Mouse (Mus musculus) embryonic facial prominence, embryonic 15.5 days (tissue): Measurements from ENCODE around the gene Endou. TPM values are rescaled to one million over a fixed set of nuclear protein-coding genes. Genes with fewer than 3 reads are reported as not detected.

Experiments
- ATAC-seq: fragments of 200-750 bp; cut with Nextera tagmentation; 2 replicates; pipeline ENCODE4 v1.8.0; 2017; ENCODE audit warnings: low read depth, moderate TSS enrichment; ENCODE audit not compliant: insufficient number of reproducible peaks, low FRiP score, low TSS enrichment
- H3K27ac ChIP-seq: fragments of 300-500 bp; sonication (generic); replicated peaks from 2 replicates; pipeline ENCODE4 v1.5.1; 2015; ENCODE audit warnings: mild to moderate bottlenecking, inconsistent platforms
- H3K27me3 ChIP-seq: fragments of 300-500 bp; sonication (generic); 2 replicates; pipeline ENCODE4 v1.6.1; 2015; ENCODE audit warnings: inconsistent platforms
- H3K36me3 ChIP-seq: fragments of 300-500 bp; sonication (generic); 2 replicates; pipeline ENCODE4 v1.6.1; 2015; ENCODE audit warnings: mild to moderate bottlenecking, inconsistent platforms
- H3K4me1 ChIP-seq: fragments of 300-500 bp; sonication (generic); 2 replicates; pipeline ENCODE4 v1.6.1; 2015; ENCODE audit warnings: inconsistent platforms
- H3K4me2 ChIP-seq: fragments of 300-500 bp; sonication (generic); replicated peaks from 2 replicates; pipeline ENCODE4 v1.6.1; 2015; ENCODE audit warnings: mild to moderate bottlenecking, inconsistent platforms
- H3K4me3 ChIP-seq: fragments of 300-500 bp; sonication (generic); replicated peaks from 2 replicates; pipeline ENCODE4 v1.5.1; 2015; ENCODE audit warnings: mild to moderate bottlenecking, inconsistent platforms
- H3K9ac ChIP-seq: fragments of 300-500 bp; sonication (generic); 2 replicates; pipeline ENCODE4 v1.6.1; 2015; ENCODE audit warnings: inconsistent platforms
- H3K9me3 ChIP-seq: fragments of 300-500 bp; sonication (generic); replicated peaks from 2 replicates; pipeline ENCODE4 v1.6.1; 2016; ENCODE audit warnings: inconsistent platforms
- WGBS: fragments of 180-500 bp; shearing (Covaris S2); methylation state at CpG from one replicate; pipeline ENCODE4 v1.1.7; 2015; 5-methylcytosine and 5-hydroxymethylcytosine counted together
- polyA plus RNA-seq: library from polyadenylated mRNA; unstranded; fragments of >200 nt; fragmentation: Nextera tagmentation; extraction: Ambion mirVana; gene quantifications from 2 replicates; pipeline ENCODE4 v1.2.1, GENCODE M21; 2015

The Endou gene
- polyA plus RNA-seq, 1 experiment from 2014 or later = 35.9 TPM

GRCm38 (mm10) chr15:97727048-97727447, 4.1 kb downstream of the Endou start:
- H3K9me3 ChIP-seq = no peaks in the 10 kb centered on the region
- no peak overlapping the region for H3K4me3 ChIP-seq
- no peak overlapping the region for H3K27ac ChIP-seq
- H3K36me3 ChIP-seq = no peaks in the 10 kb centered on the region
- ATAC-seq = no peak
- H3K4me1 ChIP-seq = peaks cover 16% of the 10 kb centered on the region; the same call in 1 of the 2 replicates
- H3K27me3 ChIP-seq = no peaks in the 10 kb centered on the region
- H3K9ac ChIP-seq = no peak overlapping the region
- H3K4me2 ChIP-seq = no peak overlapping the region
- WGBS = 51% methylated on average over 8 of the region's 8 CpGs

DNA sequence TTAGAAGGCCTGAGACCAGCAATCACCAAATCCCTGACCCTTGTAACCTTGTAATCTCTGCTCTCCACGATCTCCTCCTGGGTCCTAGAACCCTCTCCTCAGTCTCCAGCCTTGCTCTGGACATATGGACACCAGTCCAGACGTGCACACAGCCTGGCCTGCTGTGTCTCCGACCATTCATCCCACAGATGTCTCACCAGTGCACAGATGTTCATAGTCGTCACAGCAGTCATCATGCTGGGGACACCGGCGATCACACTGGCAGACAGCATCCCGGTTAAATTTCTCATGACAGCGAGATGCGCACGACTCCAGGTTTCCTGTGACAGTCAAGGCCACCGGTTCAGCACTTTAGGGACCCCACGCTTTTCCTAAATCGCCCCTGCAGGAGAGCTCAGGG, 4.8 kb downstream of the Endou start:
- Histone ChIP-seq H3K4me2 (no peak overlapping the region), H3K9ac (no peak overlapping the region), H3K27me3 (no peaks in the 10 kb centered on the region), H3K4me3 (no peak overlapping the region), H3K27ac (no peak overlapping the region), H3K9me3 (no peaks in the 10 kb centered on the region), H3K4me1 (peaks cover 21% of the 10 kb centered on the region), H3K36me3 (no peaks in the 10 kb centered on the region)
- 75% methylated on average over 13 of the region's 13 CpGs for WGBS
- ATAC-seq = no peak

GRCm38 (mm10) chr15:97725198-97725785, 5.8 kb downstream of the Endou start:
- no peaks in the 10 kb centered on the region for H3K9me3 ChIP-seq
- no peaks in the 10 kb centered on the region for H3K36me3 ChIP-seq
- ATAC-seq = no peak
- no peaks in the 10 kb centered on the region for H3K27me3 ChIP-seq
- no peak overlapping the region for H3K4me2 ChIP-seq
- H3K9ac ChIP-seq = no peak overlapping the region
- no peak overlapping the region for H3K27ac ChIP-seq
- 67% methylated on average over 6 of the region's 6 CpGs for WGBS
- H3K4me3 ChIP-seq = no peak overlapping the region
- H3K4me1 ChIP-seq = peaks cover 26% of the 10 kb centered on the region

- no peak overlapping the region for H3K9ac ChIP-seq
- no peak overlapping the region for H3K27ac ChIP-seq
- H3K9me3 ChIP-seq = no peaks in the 10 kb centered on the region
- WGBS = 80% methylated on average over 17 of the region's 17 CpGs
- H3K4me3 ChIP-seq = no peak overlapping the region
- ATAC-seq = no peak
- no peaks in the 10 kb centered on the region for H3K36me3 ChIP-seq
- H3K4me1 ChIP-seq = peaks cover 22% of the 10 kb centered on the region
- no peaks in the 10 kb centered on the region for H3K27me3 ChIP-seq
- H3K4me2 ChIP-seq = no peak overlapping the region
Observed at GRCm38 (mm10) chr15:97724346-97725197, 6.6 kb downstream of the Endou start.

DNA sequence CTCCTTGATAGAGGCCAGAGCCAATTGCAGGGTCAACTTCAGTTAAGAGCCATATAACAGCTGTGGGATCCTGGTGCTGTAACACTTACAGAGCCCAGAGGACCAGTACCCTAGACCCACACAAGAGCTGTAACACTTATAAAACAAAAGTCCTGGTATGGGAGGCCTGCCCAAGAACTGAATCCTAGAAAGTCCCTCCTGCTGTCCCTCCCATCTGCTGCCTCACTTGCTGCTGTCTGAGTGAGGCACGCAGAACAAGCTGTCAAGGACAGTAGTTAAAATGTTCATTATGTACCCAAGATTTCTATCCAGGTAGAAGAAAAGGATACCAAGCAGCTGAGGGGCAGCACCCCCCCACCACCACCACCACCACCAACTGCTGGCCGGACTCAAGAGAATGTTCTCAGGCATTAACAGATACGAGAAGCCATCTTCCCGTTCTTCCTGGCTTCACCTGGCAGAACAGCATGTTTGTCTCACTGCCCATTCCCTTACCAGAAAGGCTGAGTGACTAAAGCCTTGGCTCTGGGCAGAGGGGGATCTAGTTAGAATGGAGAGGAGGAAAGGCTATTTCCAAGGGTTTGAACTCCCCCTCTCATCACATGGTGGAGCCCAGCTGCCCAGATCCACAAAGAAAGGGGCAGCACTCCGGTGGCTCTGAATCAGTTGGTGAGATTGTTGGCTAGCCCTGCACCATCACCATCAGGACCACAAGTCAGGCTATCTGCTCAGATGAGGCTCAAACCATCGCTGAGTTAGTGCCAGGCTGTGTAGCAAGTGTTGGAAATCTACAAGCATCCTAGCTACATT, 7.4 kb downstream of the Endou start:
- no peaks in the 10 kb centered on the region for H3K27me3 ChIP-seq
- H3K4me1 ChIP-seq = peaks cover 18% of the 10 kb centered on the region
- H3K4me2 ChIP-seq = no peak overlapping the region
- no peak overlapping the region for H3K9ac ChIP-seq
- WGBS = 84% methylated on average over 6 of the region's 6 CpGs
- no peak overlapping the region for H3K4me3 ChIP-seq
- no peaks in the 10 kb centered on the region for H3K9me3 ChIP-seq
- H3K36me3 ChIP-seq = no peaks in the 10 kb centered on the region
- no peak overlapping the region for H3K27ac ChIP-seq
- ATAC-seq = no peak

GRCm38 (mm10) chr15:97721008-97721701, 10.0 kb downstream of the Endou start:
- no peak overlapping the region for H3K4me3 ChIP-seq
- H3K27me3 ChIP-seq = no peaks in the 10 kb centered on the region
- H3K4me1 ChIP-seq = peaks cover 23% of the 10 kb centered on the region
- H3K4me2 ChIP-seq = no peak overlapping the region
- 0 out of 2 replicates have a peak, but pooled peaks have one; percentile 18 for ATAC-seq
- H3K9me3 ChIP-seq = no peaks in the 10 kb centered on the region
- H3K9ac ChIP-seq = no peak overlapping the region
- H3K36me3 ChIP-seq = no peaks in the 10 kb centered on the region
- 41% methylated on average over 15 of the region's 15 CpGs for WGBS
- peak overlapping the region; percentile 40; the same call in 1 of the 2 replicates for H3K27ac ChIP-seq

- no peak for ATAC-seq
- H3K27me3 ChIP-seq = no peaks in the 10 kb centered on the region
- 80% methylated on average over 12 of the region's 12 CpGs for WGBS
- no peak overlapping the region for H3K9ac ChIP-seq
- no peaks in the 10 kb centered on the region for H3K9me3 ChIP-seq
- H3K36me3 ChIP-seq = no peaks in the 10 kb centered on the region
- H3K4me1 ChIP-seq = peaks cover 23% of the 10 kb centered on the region
- no peak overlapping the region; the same call in 1 of the 2 replicates for H3K27ac ChIP-seq
- H3K4me3 ChIP-seq = no peak overlapping the region
- no peak overlapping the region for H3K4me2 ChIP-seq
Observed at GRCm38 (mm10) chr15:97720026-97720675, 11.0 kb downstream of the Endou start.

- WGBS = 89% methylated on average over 12 of the region's 12 CpGs
- H3K27me3 ChIP-seq = no peaks in the 10 kb centered on the region
- H3K9me3 ChIP-seq = no peaks in the 10 kb centered on the region
- no peak overlapping the region for H3K4me2 ChIP-seq
- H3K27ac ChIP-seq = no peak overlapping the region
- no peak for ATAC-seq
- H3K36me3 ChIP-seq = no peaks in the 10 kb centered on the region
- H3K4me1 ChIP-seq = peaks cover 20% of the 10 kb centered on the region
- no peak overlapping the region for H3K9ac ChIP-seq
- H3K4me3 ChIP-seq = no peak overlapping the region
Observed at GRCm38 (mm10) chr15:97719494-97719893, 11.6 kb downstream of the Endou start.

GRCm38 (mm10) chr15:97718535-97719155, 12.5 kb downstream of the Endou start:
- H3K27ac ChIP-seq = no peak overlapping the region
- H3K4me3 ChIP-seq = no peak overlapping the region
- H3K9me3 ChIP-seq = no peaks in the 10 kb centered on the region
- no peak overlapping the region for H3K4me2 ChIP-seq
- no peaks in the 10 kb centered on the region for H3K36me3 ChIP-seq
- H3K4me1 ChIP-seq = peaks cover 20% of the 10 kb centered on the region
- no peak overlapping the region for H3K9ac ChIP-seq
- no peaks in the 10 kb centered on the region for H3K27me3 ChIP-seq
- WGBS = 89% methylated on average over 8 of the region's 8 CpGs
- ATAC-seq = no peak

- Histone ChIP-seq H3K4me1 (peaks cover 20% of the 10 kb centered on the region), H3K27me3 (no peaks in the 10 kb centered on the region), H3K27ac (no peak overlapping the region), H3K36me3 (no peaks in the 10 kb centered on the region), H3K4me2 (no peak overlapping the region), H3K9me3 (no peaks in the 10 kb centered on the region), H3K4me3 (no peak overlapping the region), H3K9ac (no peak overlapping the region)
- peak; percentile 54; the same call in 1 of the 2 replicates for ATAC-seq
- WGBS = 16% methylated on average over 12 of the region's 12 CpGs
Observed at GRCm38 (mm10) chr15:97717861-97718534, 13.1 kb downstream of the Endou start.
